Mouse (Mus musculus) cortical plate, adult 2 months (tissue): ENCODE data around the gene Armc12.

ENCODE experiments used
- CTCF ChIP-seq: fragments of 200-500 bp; IDR thresholded peaks from 2 replicates; pipeline ENCODE4 v1.5.1; 2011; ENCODE audit warnings: mild to moderate bottlenecking, control low read depth, low read length; ENCODE audit not compliant: insufficient read depth; ENCODE audit errors: extremely low read depth
- POLR2A ChIP-seq: fragments of 200-500 bp; IDR thresholded peaks from 2 replicates; pipeline ENCODE4 v1.6.1; 2011; ENCODE audit warnings: mild to moderate bottlenecking, low read length, control low read depth; ENCODE audit not compliant: insufficient read depth; ENCODE audit errors: extremely low read depth

DNA sequence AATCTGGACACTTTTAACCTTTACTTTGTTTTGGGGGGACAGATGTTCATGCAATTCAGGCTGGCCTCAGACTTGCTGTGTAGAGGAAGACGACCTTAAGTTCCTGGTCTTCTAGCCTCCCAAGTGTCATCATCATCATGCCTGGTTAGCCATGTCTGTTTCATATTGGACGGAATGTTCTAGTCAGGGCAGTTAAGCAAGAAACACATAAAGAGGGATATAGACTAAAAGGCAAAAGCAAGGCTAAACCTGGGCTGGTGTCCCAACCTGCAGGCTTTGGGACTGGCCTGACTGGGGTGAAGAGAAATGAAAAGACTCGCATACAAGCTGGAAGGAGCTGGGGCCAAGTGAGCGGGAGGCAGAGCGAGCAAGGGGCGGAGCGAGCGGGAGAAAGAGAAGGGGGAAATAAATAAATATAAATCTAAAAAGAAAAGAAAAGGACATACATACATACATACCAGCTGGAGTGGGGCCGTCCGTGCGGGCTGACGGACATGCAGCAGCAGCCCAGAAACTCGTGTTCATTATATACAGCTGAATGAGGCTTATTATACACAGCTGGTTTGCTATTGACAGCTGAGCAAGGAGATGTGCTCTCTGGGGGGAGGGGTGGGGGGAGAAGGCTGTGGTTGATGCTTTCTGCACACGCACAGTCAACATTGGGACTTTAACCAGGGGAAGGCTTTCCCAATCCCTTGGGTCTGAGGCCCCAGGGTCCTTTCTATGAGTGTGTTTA lies 39.4 kb upstream of the Armc12 start:
- TF ChIP-seq POLR2A (no peak), CTCF (no peak)
